Mouse (Mus musculus) heart, postnatal 0 days (tissue): ENCODE measurements around the gene Elmsan1.

Source experiments
- CTCF ChIP-seq: IDR thresholded peaks from 2 replicates; pipeline ENCODE4 v1.5.1; 2016; ENCODE audit warnings: antibody characterized with exemption, control low read depth, low read depth
- EP300 ChIP-seq: IDR thresholded peaks from 2 replicates; pipeline ENCODE4 v1.6.1; 2016; ENCODE audit warnings: antibody characterized with exemption, low read depth

DNA sequence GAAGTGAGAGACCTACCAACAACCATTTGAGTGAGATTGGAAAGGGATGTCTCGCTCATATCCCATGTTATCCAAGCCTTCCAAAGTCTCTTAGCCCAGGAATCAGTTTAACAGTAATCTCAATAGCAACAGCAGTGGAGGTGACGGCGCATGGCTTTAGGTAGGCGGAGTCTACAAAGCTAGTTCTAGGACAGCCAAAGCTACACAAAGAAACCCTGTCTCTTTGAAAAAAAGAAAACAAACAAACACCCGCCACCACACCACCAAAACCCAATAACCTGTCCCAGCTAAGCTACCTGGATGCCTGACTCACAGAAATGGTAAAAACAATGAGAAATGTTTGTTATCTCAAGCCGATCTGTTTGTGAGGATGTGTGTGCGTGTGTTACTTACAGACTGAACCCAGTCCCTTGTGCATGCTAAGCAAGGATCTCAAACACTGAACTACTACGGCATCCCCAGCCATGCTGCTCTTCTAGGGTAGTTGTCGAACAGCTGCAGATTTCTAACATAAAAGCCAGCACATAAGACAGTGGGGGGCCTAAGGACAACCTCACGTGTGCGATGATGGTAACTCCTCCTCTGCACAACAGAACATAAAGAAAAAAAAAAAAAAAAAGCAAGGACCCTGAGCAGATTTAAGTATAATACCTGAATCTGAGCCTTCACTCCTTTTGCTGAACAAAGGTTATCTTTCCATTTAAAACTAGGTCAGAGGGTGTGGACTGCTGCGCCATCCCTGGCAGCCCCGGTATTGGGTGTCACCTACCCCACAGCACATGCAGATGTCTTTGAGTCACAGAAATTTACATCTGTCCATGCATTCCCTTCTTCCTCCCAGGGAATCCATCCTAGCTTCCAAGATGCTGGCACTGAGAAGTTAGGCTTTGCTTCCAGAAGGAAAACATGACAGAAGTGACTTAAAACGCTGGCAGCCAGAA is 2.5 kb upstream of the Elmsan1 start:
- TF ChIP-seq CTCF (no peak), EP300 (no peak)
